Mouse (Mus musculus): ENCODE results near the gene Btrc. TPM values are rescaled to one million over a fixed set of nuclear protein-coding genes. Genes with fewer than 3 reads are reported as not detected.
A peak's percentile ranks its signal among the peaks of the same experiment; 100 is the strongest.
"Not testable (repeated sequence)": the region's sequence is repeated elsewhere in the genome, so short reads cannot be mapped to it uniquely, and the experiment has no call there.

Btrc gene
- 64.8 and 68.2 TPM in 2 replicates for polyA plus RNA-seq (2015; fragmentation: Nextera tagmentation; extraction: Ambion mirVana)

DNA sequence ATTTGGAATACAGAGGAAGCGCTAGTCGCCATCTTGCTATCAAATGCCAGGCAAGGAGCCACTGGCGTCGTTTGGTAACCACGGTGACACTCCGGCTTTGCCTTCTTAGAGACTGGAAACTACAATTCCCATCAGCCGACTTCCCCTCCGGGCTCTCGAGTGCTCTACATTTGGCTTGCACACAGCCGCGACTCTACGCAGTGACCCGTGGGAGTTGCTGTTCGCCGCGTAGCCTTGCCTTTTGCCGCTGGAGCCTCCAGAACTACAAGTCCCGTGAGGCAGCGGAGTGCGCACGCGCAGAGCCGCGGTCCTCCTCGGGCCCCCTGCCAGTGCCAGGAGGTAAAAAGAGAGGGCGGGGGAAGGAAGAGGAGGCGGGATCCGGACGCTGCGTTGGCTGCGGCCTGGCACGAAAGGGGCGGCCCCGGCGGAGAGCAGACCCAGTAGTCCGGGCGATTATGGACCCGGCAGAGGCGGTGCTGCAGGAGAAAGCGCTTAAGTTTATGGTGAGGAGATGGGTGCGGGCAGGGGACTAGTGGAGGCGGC lies at the start of gene Btrc:
Btrc (plus strand) TSS at position 351 of the 543 bp plus-strand sequence.
- peak within 1 kb of the TSS; percentile 74 for H3K9ac ChIP-seq (replicated peaks)
- H3K9me3 ChIP-seq (replicated peaks): no peaks in the 10 kb centered on the region
- ATAC-seq (ENCODE audit: low FRiP score): peak; percentile 97
- WGBS: under 1% methylated on average over 42 of the region's 42 CpGs
- H3K27ac ChIP-seq (replicated peaks): peak within 1 kb of the TSS; percentile 98
- H3K27me3 ChIP-seq (replicated peaks): no peaks in the 10 kb centered on the region
- peak within 1 kb of the TSS; percentile 66 for H3K4me2 ChIP-seq
- H3K4me3 ChIP-seq (replicated peaks): peak within 1 kb of the TSS; percentile 92
- H3K36me3 ChIP-seq: peaks cover 3% of the 10 kb centered on the region; the same call in 1 of the 2 replicates
- H3K4me1 ChIP-seq: peaks cover 24% of the 10 kb centered on the region

DNA sequence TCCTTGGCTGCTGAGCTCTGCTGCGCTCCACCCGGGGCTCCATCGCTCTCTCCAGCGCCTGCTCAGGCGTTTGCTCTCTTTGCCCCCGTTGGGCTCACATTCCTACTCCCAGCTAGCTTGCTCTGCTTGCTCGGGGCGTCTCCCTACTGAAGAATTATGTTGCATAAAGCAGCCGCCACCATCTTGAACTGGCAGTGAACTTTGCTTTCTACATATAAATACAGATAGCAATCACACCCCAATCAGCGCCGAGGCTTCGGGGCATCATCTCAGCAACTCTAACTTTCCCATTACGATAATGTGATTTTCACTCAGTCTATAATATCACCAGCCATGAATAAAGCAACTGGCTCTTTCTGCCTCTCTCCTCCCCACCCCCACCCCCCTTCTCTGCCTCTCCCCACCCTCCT lies 46.1 kb upstream of the Btrc start:
- H3K36me3 ChIP-seq: no peaks in the 10 kb centered on the region
- no peaks in the 10 kb centered on the region for H3K27me3 ChIP-seq (replicated peaks)
- peak overlapping the region; percentile 20; the same call in 1 of the 2 replicates for H3K4me2 ChIP-seq
- no peak overlapping the region for H3K4me3 ChIP-seq (replicated peaks)
- H3K9me3 ChIP-seq (replicated peaks): no peaks in the 10 kb centered on the region
- H3K9ac ChIP-seq (replicated peaks): no peak overlapping the region
- H3K27ac ChIP-seq (replicated peaks): peak overlapping the region; percentile 80
- peaks cover 22% of the 10 kb centered on the region for H3K4me1 ChIP-seq
- whole genome bisulfite sequencing: 19% methylated on average over 13 of the region's 13 CpGs
- peak; percentile 74 for ATAC-seq (ENCODE audit: low FRiP score)

- H3K4me1 ChIP-seq: peaks cover 15% of the 10 kb centered on the region
- ATAC-seq (ENCODE audit: low FRiP score): no peak
- no peak overlapping the region for H3K9ac ChIP-seq (replicated peaks)
- no peak overlapping the region for H3K4me2 ChIP-seq
- no peak overlapping the region for H3K4me3 ChIP-seq (replicated peaks)
- H3K9me3 ChIP-seq (replicated peaks): no peaks in the 10 kb centered on the region
- WGBS: 81% methylated on average over 5 of the region's 5 CpGs
- H3K27ac ChIP-seq (replicated peaks): no peak overlapping the region
- no peaks in the 10 kb centered on the region for H3K36me3 ChIP-seq
- no peaks in the 10 kb centered on the region for H3K27me3 ChIP-seq (replicated peaks)
Measured at GRCm38 (mm10) chr19:45321062-45321461, 42.5 kb upstream of the Btrc start.

GRCm38 (mm10) chr19:45329039-45329438 lies 34.5 kb upstream of the Btrc start:
- H3K4me3 ChIP-seq (replicated peaks): no peak overlapping the region
- no peaks in the 10 kb centered on the region for H3K27me3 ChIP-seq (replicated peaks)
- no peaks in the 10 kb centered on the region for H3K36me3 ChIP-seq
- H3K9ac ChIP-seq (replicated peaks): no peak overlapping the region
- 39% methylated on average over 3 of the region's 3 CpGs for WGBS
- H3K4me1 ChIP-seq: peaks cover 28% of the 10 kb centered on the region
- H3K9me3 ChIP-seq (replicated peaks): no peaks in the 10 kb centered on the region
- no peak for ATAC-seq (ENCODE audit: low FRiP score)
- H3K27ac ChIP-seq (replicated peaks): peak overlapping the region; percentile 65; the same call in 1 of the 2 replicates
- H3K4me2 ChIP-seq: no peak overlapping the region

DNA sequence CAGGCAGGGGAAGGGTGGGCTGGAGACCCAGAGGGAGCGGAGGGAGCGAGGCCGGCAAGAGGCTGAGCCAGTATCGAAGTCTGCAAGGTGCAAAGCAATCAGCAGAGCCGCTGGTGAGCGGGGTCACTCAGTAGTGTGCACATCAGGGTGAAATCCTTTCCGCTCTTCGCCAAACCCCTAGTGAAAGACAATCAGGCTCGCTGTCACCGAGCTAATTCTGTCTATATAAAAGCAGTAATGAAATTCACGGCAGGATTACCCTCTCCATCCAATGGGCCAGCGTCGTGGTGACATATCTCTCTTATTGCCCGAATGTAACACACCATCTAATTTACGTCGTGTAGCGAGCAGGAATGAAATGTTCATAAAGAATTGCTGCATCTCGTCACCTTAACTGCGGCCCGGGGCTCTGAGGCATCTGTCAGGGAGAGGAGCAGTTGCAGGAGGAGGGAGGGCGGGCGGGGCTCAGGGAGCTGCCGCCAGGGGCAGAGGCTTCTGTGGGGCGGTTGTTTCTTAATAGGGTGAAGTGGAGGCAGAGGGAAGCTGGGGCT lies 33.7 kb upstream of the Btrc start:
- Histone ChIP-seq H3K9ac (replicated peaks) (no peak overlapping the region), H3K9me3 (replicated peaks) (no peaks in the 10 kb centered on the region), H3K4me2 (peak overlapping the region; percentile 40), H3K36me3 (no peaks in the 10 kb centered on the region), H3K27me3 (replicated peaks) (no peaks in the 10 kb centered on the region), H3K4me1 (peaks cover 28% of the 10 kb centered on the region), H3K27ac (replicated peaks) (peak overlapping the region; percentile 65), H3K4me3 (replicated peaks) (no peak overlapping the region)
- peak; percentile 55 for ATAC-seq (ENCODE audit: low FRiP score)
- 4% methylated on average over 24 of the region's 24 CpGs for WGBS

DNA sequence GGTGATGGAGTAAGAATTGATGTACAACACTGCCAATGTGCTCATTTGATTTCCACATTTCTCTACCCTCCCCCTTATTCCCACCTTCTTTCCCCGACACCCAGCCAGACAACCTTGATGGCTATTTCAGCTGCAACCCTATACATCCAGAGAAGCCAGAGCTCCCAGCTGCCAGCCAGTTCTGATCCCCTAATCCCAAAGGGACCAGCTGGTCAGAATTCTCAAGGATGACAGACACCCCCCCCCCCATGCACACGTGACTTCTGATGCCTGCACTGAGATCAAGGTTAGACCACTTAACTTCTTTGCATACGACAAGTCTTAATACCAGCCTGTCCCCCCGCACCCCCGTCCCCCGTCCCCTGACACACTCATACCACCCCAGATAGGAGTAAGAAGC lies 26.8 kb upstream of the Btrc start:
- Histone ChIP-seq H3K4me3 (replicated peaks) (no peak overlapping the region), H3K9me3 (replicated peaks) (no peaks in the 10 kb centered on the region), H3K4me2 (no peak overlapping the region), H3K36me3 (no peaks in the 10 kb centered on the region), H3K4me1 (peaks cover 16% of the 10 kb centered on the region), H3K27me3 (replicated peaks) (no peaks in the 10 kb centered on the region), H3K27ac (replicated peaks) (peak overlapping the region; percentile 81; the same call in 1 of the 2 replicates), H3K9ac (replicated peaks) (no peak overlapping the region)
- no peak for ATAC-seq (ENCODE audit: low FRiP score)
- WGBS: 84% methylated on average over 6 of the region's 6 CpGs

DNA sequence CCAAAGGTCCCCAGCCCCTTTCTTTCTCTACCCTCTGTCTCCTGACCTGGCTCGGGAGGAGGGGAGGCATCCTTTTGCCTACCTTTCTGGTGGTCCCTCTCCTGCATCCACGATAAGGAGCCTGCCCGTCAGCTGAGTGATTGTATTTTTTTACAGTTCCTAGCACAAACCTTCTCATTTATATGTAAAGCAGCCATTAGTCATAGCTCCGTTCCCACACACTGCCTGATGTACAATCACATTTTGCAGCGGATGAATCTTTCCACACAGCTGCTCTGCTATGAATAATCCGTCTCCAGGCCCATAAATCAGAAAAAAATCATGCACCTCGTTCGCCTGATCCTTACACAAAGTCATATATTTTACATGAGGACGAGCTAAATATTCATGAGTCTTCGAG lies 25.4 kb upstream of the Btrc start:
- Histone ChIP-seq H3K4me3 (replicated peaks) (no peak overlapping the region), H3K4me2 (peak overlapping the region; percentile 21), H3K9ac (replicated peaks) (no peak overlapping the region), H3K9me3 (replicated peaks) (no peaks in the 10 kb centered on the region), H3K4me1 (peaks cover 16% of the 10 kb centered on the region), H3K36me3 (no peaks in the 10 kb centered on the region), H3K27me3 (replicated peaks) (no peaks in the 10 kb centered on the region), H3K27ac (replicated peaks) (peak overlapping the region; percentile 81)
- peak; percentile 77 for ATAC-seq (ENCODE audit: low FRiP score)
- WGBS: 17% methylated on average over 10 of the region's 10 CpGs

GRCm38 (mm10) chr19:45343941-45344340 lies 19.6 kb upstream of the Btrc start:
- no peak overlapping the region for H3K9ac ChIP-seq (replicated peaks)
- no peak overlapping the region for H3K4me3 ChIP-seq (replicated peaks)
- no peak for ATAC-seq (ENCODE audit: low FRiP score)
- no peaks in the 10 kb centered on the region for H3K9me3 ChIP-seq (replicated peaks)
- WGBS: 73% methylated on average over 5 of the region's 5 CpGs
- H3K4me2 ChIP-seq: no peak overlapping the region
- H3K27me3 ChIP-seq (replicated peaks): no peaks in the 10 kb centered on the region
- no peak overlapping the region for H3K27ac ChIP-seq (replicated peaks)
- H3K36me3 ChIP-seq: no peaks in the 10 kb centered on the region
- no peaks in the 10 kb centered on the region for H3K4me1 ChIP-seq

DNA sequence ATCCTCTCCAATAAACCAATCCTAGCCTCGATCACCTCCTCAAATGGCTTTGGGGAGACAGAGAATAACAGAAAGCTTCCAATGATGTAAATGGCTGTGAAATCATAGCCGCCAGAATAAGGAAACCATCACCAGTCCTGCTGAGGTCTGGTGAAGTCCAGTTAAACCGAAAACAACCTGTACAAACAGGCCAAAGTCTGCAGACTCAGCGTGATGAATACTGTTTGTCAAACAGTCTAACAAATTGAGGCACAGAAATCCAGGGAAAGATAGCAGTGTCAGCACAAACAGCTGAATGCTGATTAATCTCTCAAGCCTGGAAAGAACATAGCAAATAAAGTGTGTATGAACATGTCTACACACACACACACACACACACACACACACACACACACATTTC lies 15.3 kb upstream of the Btrc start:
- H3K9me3 ChIP-seq (replicated peaks): no peaks in the 10 kb centered on the region
- ATAC-seq (ENCODE audit: low FRiP score): no peak
- H3K4me3 ChIP-seq (replicated peaks): no peak overlapping the region
- H3K36me3 ChIP-seq: no peaks in the 10 kb centered on the region
- no peaks in the 10 kb centered on the region for H3K4me1 ChIP-seq
- H3K4me2 ChIP-seq: no peak overlapping the region
- WGBS: 55% methylated on average over 4 of the region's 4 CpGs
- no peak overlapping the region for H3K9ac ChIP-seq (replicated peaks)
- no peaks in the 10 kb centered on the region for H3K27me3 ChIP-seq (replicated peaks)
- no peak overlapping the region for H3K27ac ChIP-seq (replicated peaks)

- no peak overlapping the region for H3K9ac ChIP-seq (replicated peaks)
- no peaks in the 10 kb centered on the region for H3K9me3 ChIP-seq (replicated peaks)
- WGBS: 63% methylated on average over 12 of the region's 12 CpGs
- no peak overlapping the region for H3K4me3 ChIP-seq (replicated peaks)
- H3K4me1 ChIP-seq: no peaks in the 10 kb centered on the region
- no peaks in the 10 kb centered on the region for H3K27me3 ChIP-seq (replicated peaks)
- no peaks in the 10 kb centered on the region for H3K36me3 ChIP-seq
- H3K4me2 ChIP-seq: no peak overlapping the region
- ATAC-seq (ENCODE audit: low FRiP score): no peak
- H3K27ac ChIP-seq (replicated peaks): no peak overlapping the region
Measured at GRCm38 (mm10) chr19:45350456-45350855, 13.1 kb upstream of the Btrc start.

- not testable (repeated sequence) for ATAC-seq (ENCODE audit: low FRiP score); H3K9ac ChIP-seq (replicated peaks); H3K4me1 ChIP-seq; H3K27me3 ChIP-seq (replicated peaks); H3K4me2 ChIP-seq; H3K36me3 ChIP-seq; H3K9me3 ChIP-seq (replicated peaks); H3K27ac ChIP-seq (replicated peaks); H3K4me3 ChIP-seq (replicated peaks)
- 87% methylated on average over 7 of the region's 7 CpGs for WGBS
Measured at GRCm38 (mm10) chr19:45352706-45353105, 10.8 kb upstream of the Btrc start.

GRCm38 (mm10) chr19:45355678-45356077 lies 7.9 kb upstream of the Btrc start:
- no peak for ATAC-seq (ENCODE audit: low FRiP score)

More at GRCm38 (mm10) chr19:45355678-45356077, 7.9 kb upstream of the Btrc start:
- Histone ChIP-seq H3K4me2 (no peak overlapping the region), H3K4me1 (no peaks in the 10 kb centered on the region), H3K4me3 (replicated peaks) (no peak overlapping the region), H3K9me3 (replicated peaks) (no peaks in the 10 kb centered on the region), H3K27me3 (replicated peaks) (no peaks in the 10 kb centered on the region), H3K36me3 (no peaks in the 10 kb centered on the region), H3K9ac (replicated peaks) (no peak overlapping the region), H3K27ac (replicated peaks) (no peak overlapping the region)
- 86% methylated on average over 6 of the region's 6 CpGs for WGBS
